Mouse (Mus musculus) MEL (cell line): ENCODE data around the gene Qrsl1. TPM values are rescaled to one million over a fixed set of nuclear protein-coding genes. Genes with fewer than 3 reads are reported as not detected.

Experiments
- DNase-seq: peaks from one replicate; pipeline ENCODE4 v3.0.0; 2011; ENCODE audit warnings: low read depth, low spot score
- H3K27ac ChIP-seq: 2 replicates; pipeline ENCODE4 v1.5.1; 2012; ENCODE audit warnings: low read depth, mild to moderate bottlenecking, control low read depth, low read length, moderate library complexity; ENCODE audit not compliant: control insufficient read depth
- H3K27me3 ChIP-seq, 2 experiments: fragments of 150-350 bp in 1 of 2; sonication (generic) in 1 of 2; 2 replicates each; pipeline ENCODE4 v1.6.1; 2012; ENCODE audit warnings: low read length in 2 of 2, mild to moderate bottlenecking in 2 of 2, improper control_type of control experiment in 1 of 2, moderate library complexity in 1 of 2; ENCODE audit not compliant: insufficient read depth in 2 of 2, control insufficient read depth in 1 of 2
- H3K36me3 ChIP-seq, 2 experiments: 2 replicates each; pipeline ENCODE4 v1.6.1; 2012 to 2014; ENCODE audit warnings: low read length in 2 of 2, improper control_type of control experiment in 1 of 2, inconsistent platforms in 1 of 2, mild to moderate bottlenecking in 1 of 2; ENCODE audit not compliant: insufficient read depth in 2 of 2, control insufficient read depth in 1 of 2
- H3K4me1 ChIP-seq, 2 experiments: fragments of 150-350 bp in 1 of 2; sonication (generic) in 1 of 2; 2 replicates each; pipeline ENCODE4 v1.6.1; 2012; ENCODE audit warnings: low read length in 2 of 2, improper control_type of control experiment in 1 of 2, mild to moderate bottlenecking in 1 of 2; ENCODE audit not compliant: insufficient read depth in 2 of 2, control insufficient read depth in 1 of 2
- H3K4me3 ChIP-seq, 2 experiments: fragments of 150-350 bp in 1 of 2; sonication (generic) in 1 of 2; 2 replicates each; pipeline ENCODE4 v1.5.1; 2012; ENCODE audit warnings: low read depth in 2 of 2, low read length in 2 of 2, mild to moderate bottlenecking in 2 of 2, moderate library complexity in 2 of 2, control low read depth in 1 of 2, improper control_type of control experiment in 1 of 2; ENCODE audit not compliant: control insufficient read depth in 1 of 2, insufficient read depth in 1 of 2
- H3K79me2 ChIP-seq: 2 replicates; pipeline ENCODE4 v1.6.1; 2012; ENCODE audit warnings: mild to moderate bottlenecking, low read length, moderate library complexity; ENCODE audit not compliant: control insufficient read depth, poor library complexity, insufficient read depth
- H3K9ac ChIP-seq: 2 replicates; pipeline ENCODE4 v1.6.1; 2012; ENCODE audit warnings: low read depth, mild to moderate bottlenecking, control low read depth, low read length, moderate library complexity; ENCODE audit not compliant: control insufficient read depth, poor library complexity, severe bottlenecking
- H3K9me3 ChIP-seq: fragments of 150-350 bp; sonication (generic); replicated peaks from 2 replicates; pipeline ENCODE4 v1.6.1; 2012; ENCODE audit warnings: mild to moderate bottlenecking, low read length, improper control_type of control experiment, moderate library complexity; ENCODE audit not compliant: insufficient read depth
- BHLHE40 ChIP-seq: IDR thresholded peaks from 2 replicates; pipeline ENCODE4 v1.6.1; 2012; ENCODE audit warnings: low read depth, mild to moderate bottlenecking, inconsistent platforms, low read length, improper control_type of control experiment, borderline replicate concordance
- CTCF ChIP-seq, 3 experiments: IDR thresholded peaks in 2 of 3; conservative IDR thresholded peaks in 1 of 3; 2 replicates each; pipeline ENCODE4 v1.5.1; 2011 to 2012; ENCODE audit warnings: low read length in 3 of 3, low read depth in 2 of 3, mild to moderate bottlenecking in 2 of 3, improper control_type of control experiment in 1 of 3, inconsistent platforms in 1 of 3, mixed read lengths in 1 of 3, moderate library complexity in 1 of 3; ENCODE audit not compliant: control insufficient read depth in 1 of 3, insufficient read depth in 1 of 3, poor library complexity in 1 of 3, severe bottlenecking in 1 of 3
- EP300 ChIP-seq, 2 experiments: IDR thresholded peaks; 2 replicates each; pipeline ENCODE4 v1.6.1; 2011; ENCODE audit warnings: improper control_type of control experiment in 2 of 2, low read length in 2 of 2, low read depth in 1 of 2, mild to moderate bottlenecking in 1 of 2
- GATA1 ChIP-seq: IDR thresholded peaks from 2 replicates; pipeline ENCODE4 v1.6.1; 2011; ENCODE audit warnings: low read depth, low read length, improper control_type of control experiment
- JUND ChIP-seq: IDR thresholded peaks from 2 replicates; pipeline ENCODE4 v1.6.1; 2011; ENCODE audit warnings: low read depth, mild to moderate bottlenecking, improper control_type of control experiment, low read length
- MAFK ChIP-seq: IDR thresholded peaks from 2 replicates; pipeline ENCODE4 v1.6.1; 2011; ENCODE audit warnings: low read depth, mild to moderate bottlenecking, low read length, improper control_type of control experiment, borderline replicate concordance
- MAX ChIP-seq: IDR thresholded peaks from 2 replicates; pipeline ENCODE4 v1.6.1; 2011; ENCODE audit warnings: low read length, improper control_type of control experiment
- MAZ ChIP-seq: IDR thresholded peaks from 2 replicates; pipeline ENCODE4 v1.6.1; 2012; ENCODE audit warnings: low read depth, mild to moderate bottlenecking, inconsistent platforms, low read length, improper control_type of control experiment
- MXI1 ChIP-seq: IDR thresholded peaks from 2 replicates; pipeline ENCODE4 v1.6.1; 2011; ENCODE audit warnings: mild to moderate bottlenecking, low read depth, low read length, improper control_type of control experiment
- NRF1 ChIP-seq: IDR thresholded peaks from 2 replicates; pipeline ENCODE4 v1.6.1; 2014; ENCODE audit warnings: low read depth, mild to moderate bottlenecking, inconsistent platforms, low read length, improper control_type of control experiment, moderate library complexity; ENCODE audit not compliant: poor library complexity, insufficient read depth, severe bottlenecking
- POLR2AphosphoS2 ChIP-seq: IDR thresholded peaks from 2 replicates; pipeline ENCODE4 v1.6.1; 2011; ENCODE audit warnings: low read length, improper control_type of control experiment
- POLR2AphosphoS5 ChIP-seq: IDR thresholded peaks from 2 replicates; pipeline ENCODE4 v1.6.1; 2012; ENCODE audit warnings: low read depth, borderline replicate concordance, mild to moderate bottlenecking, inconsistent platforms, low read length, moderate library complexity, mixed read lengths
- RAD21 ChIP-seq: IDR thresholded peaks from 2 replicates; pipeline ENCODE4 v1.6.1; 2011; ENCODE audit warnings: mild to moderate bottlenecking, low read depth, low read length, improper control_type of control experiment
- USF2 ChIP-seq, 2 experiments: IDR thresholded peaks; 2 replicates each; pipeline ENCODE4 v1.6.1; 2011 to 2012; ENCODE audit warnings: improper control_type of control experiment in 2 of 2, low read length in 2 of 2, borderline replicate concordance in 1 of 2, inconsistent platforms in 1 of 2, low read depth in 1 of 2, mild to moderate bottlenecking in 1 of 2; ENCODE audit not compliant: insufficient read depth in 1 of 2
- ZNF384 ChIP-seq: IDR thresholded peaks from 2 replicates; pipeline ENCODE4 v1.6.1; 2012; ENCODE audit warnings: low read depth, mild to moderate bottlenecking, inconsistent platforms, low read length, improper control_type of control experiment
- polyA plus RNA-seq, 2 experiments: library from polyadenylated mRNA; stranded (reverse) in 1 of 2; unstranded in 1 of 2; fragments of >175 nt in 1 of 2; fragments of >200 nt in 1 of 2; gene quantifications; 2 replicates each; pipeline versions ENCODE4 v1.2.1 to v1.2.4; 2012; ENCODE audit warnings: low replicate concordance in 2 of 2, low read depth in 1 of 2; ENCODE audit not compliant: insufficient read length in 2 of 2, insufficient read depth in 1 of 2, missing spikeins in 1 of 2
- total RNA-seq: library from RNA; depleted of rRNA; stranded (reverse); fragments of 300-350 nt; gene quantifications from 2 replicates; pipeline ENCODE4 v1.2.3, GENCODE M21; 2012

Gene Qrsl1
- total and polyA plus RNA-seq, 3 experiments = 19.1 to 19.5 TPM; not detected in 1

- no peak for TF ChIP-seq POLR2AphosphoS5
Measured at GRCm38 (mm10) chr10:43856351-43856750, 45.2 kb downstream of the Qrsl1 start (continued).

- Histone ChIP-seq H3K79me2 (no peaks in the 10 kb centered on the region; the same call in 1 of the 2 replicates), H3K4me1 (peaks cover 3 to 22% of the 10 kb centered on the region in 2 experiments; a peak in 3 of 4 replicates), H3K27me3 (no peaks in the 10 kb centered on the region), H3K9ac (no peak overlapping the region), H3K36me3 (peaks cover 0 to 21% of the 10 kb centered on the region in 2 experiments; a peak in 2 of 4 replicates), H3K27ac (peak overlapping the region; percentile 42), H3K4me3 (peak overlapping the region in 1 of 2 experiments; percentile 19; a peak in 2 of 4 replicates), H3K9me3 (no peaks in the 10 kb centered on the region)
- DNase-seq = peak; percentile 62
- TF ChIP-seq USF2 (IDR thresholded peaks at IDR 0.05; ENCODE audit: borderline replicate concordance in 1 of 2, insufficient read depth in 1 of 2, low read depth in 1 of 2, low read length in 2 of 2) (no peak), EP300 (IDR thresholded peaks at IDR 0.05; ENCODE audit: low read depth in 1 of 2, low read length in 2 of 2) (no peak), ZNF384 (no peak), MXI1 (no peak), BHLHE40 (no peak), JUND (no peak), RAD21 (no peak)
Measured at GRCm38 (mm10) chr10:43855916-43856315, 45.6 kb downstream of the Qrsl1 start.

- Histone ChIP-seq H3K9ac (no peak overlapping the region), H3K9me3 (no peaks in the 10 kb centered on the region), H3K27ac (no peak overlapping the region), H3K27me3 (no peaks in the 10 kb centered on the region), H3K4me3 (no peak overlapping the region), H3K36me3 (peaks cover 0 to 17% of the 10 kb centered on the region in 2 experiments; a peak in 2 of 4 replicates), H3K4me1 (peaks cover 3 to 19% of the 10 kb centered on the region in 2 experiments; a peak in 3 of 4 replicates), H3K79me2 (no peaks in the 10 kb centered on the region)
- no peak for TF ChIP-seq NRF1
- TF ChIP-seq POLR2AphosphoS2 = no peak
- peak; percentile 97; the same call in 1 of the 2 replicates for TF ChIP-seq ZNF384
- TF ChIP-seq RAD21 = no peak
- no peak for TF ChIP-seq CTCF (IDR thresholded peaks at IDR 0.05 in 2 of 3, conservative IDR thresholded peaks at IDR 0.05 in 1 of 3; ENCODE audit: control insufficient read depth in 1 of 3, insufficient read depth in 1 of 3, low read depth in 2 of 3, low read length in 3 of 3, poor library complexity in 1 of 3, severe bottlenecking in 1 of 3)
- no peak for TF ChIP-seq MAX
- peak; percentile 42 for TF ChIP-seq GATA1
- peak in 1 of 2 experiments; percentile 42; a peak in 3 of 4 replicates for TF ChIP-seq EP300 (IDR thresholded peaks at IDR 0.05; ENCODE audit: low read depth in 1 of 2, low read length in 2 of 2)
- no peak for TF ChIP-seq MAFK
- no peak for TF ChIP-seq MAZ
- peak; percentile 44 for DNase-seq
Measured at GRCm38 (mm10) chr10:43851898-43852297, 49.6 kb downstream of the Qrsl1 start.
